Mouse (Mus musculus) hindbrain, embryonic 12.5 days (tissue): ENCODE measurements at regions not wholly inside any gene's neighbourhood (a gene's known extent, or its start where the extent isn't known, plus 50 kb on each side); places are given as distances from the start of the nearest gene placed in this dataset.

Experiments
- ATAC-seq: fragments of 200-750 bp; cut with Nextera tagmentation; 2 replicates; pipeline ENCODE4 v1.8.0; 2017; ENCODE audit warnings: moderate TSS enrichment; ENCODE audit not compliant: low FRiP score
- H3K27ac ChIP-seq: fragments of 300-500 bp; sonication (generic); 2 replicates; pipeline ENCODE4 v1.5.1; 2016; ENCODE audit warnings: mild to moderate bottlenecking
- H3K27me3 ChIP-seq: fragments of 300-500 bp; sonication (generic); 2 replicates; pipeline ENCODE4 v1.6.1; 2016; ENCODE audit warnings: mild to moderate bottlenecking
- H3K36me3 ChIP-seq: fragments of 300-500 bp; sonication (generic); 2 replicates; pipeline ENCODE4 v1.6.1; 2016; ENCODE audit warnings: mild to moderate bottlenecking
- H3K4me1 ChIP-seq: fragments of 300-500 bp; sonication (generic); 2 replicates; pipeline ENCODE4 v1.6.1; 2016
- H3K4me2 ChIP-seq: fragments of 300-500 bp; sonication (generic); replicated peaks from 2 replicates; pipeline ENCODE4 v1.6.1; 2016; ENCODE audit warnings: mild to moderate bottlenecking
- H3K4me3 ChIP-seq: fragments of 300-500 bp; sonication (generic); 2 replicates; pipeline ENCODE4 v1.5.1; 2016; ENCODE audit warnings: mild to moderate bottlenecking
- H3K9ac ChIP-seq: fragments of 300-500 bp; sonication (generic); 2 replicates; pipeline ENCODE4 v1.6.1; 2016; ENCODE audit warnings: mild to moderate bottlenecking, moderate library complexity
- H3K9me3 ChIP-seq: fragments of 300-500 bp; sonication (generic); replicated peaks from 2 replicates; pipeline ENCODE4 v1.6.1; 2016; ENCODE audit warnings: mild to moderate bottlenecking
- WGBS: fragments of 180-500 bp; shearing (Covaris S2); methylation state at CpG from one replicate; pipeline ENCODE4 v1.1.7; 2016; 5-methylcytosine and 5-hydroxymethylcytosine counted together

GRCm38 (mm10) chr4:54767506-54768200 lies 177.2 kb upstream of the Zfp462 start:
- no peak for ATAC-seq
- Histone ChIP-seq H3K27ac (no peak overlapping the region), H3K4me1 (no peaks in the 10 kb centered on the region), H3K4me2 (no peak overlapping the region), H3K9me3 (no peaks in the 10 kb centered on the region), H3K27me3 (no peaks in the 10 kb centered on the region), H3K4me3 (no peak overlapping the region), H3K36me3 (no peaks in the 10 kb centered on the region), H3K9ac (no peak overlapping the region)
- WGBS, result 24% methylated on average over 8 of the region's 8 CpGs

GRCm38 (mm10) chr4:54768836-54769235 lies 176.0 kb upstream of the Zfp462 start:
- Histone ChIP-seq H3K9ac (no peak overlapping the region), H3K36me3 (no peaks in the 10 kb centered on the region), H3K4me3 (no peak overlapping the region), H3K4me1 (no peaks in the 10 kb centered on the region), H3K9me3 (no peaks in the 10 kb centered on the region), H3K4me2 (no peak overlapping the region), H3K27me3 (no peaks in the 10 kb centered on the region), H3K27ac (no peak overlapping the region)
- ATAC-seq, result no peak
- 67% methylated on average over 4 of the region's 4 CpGs for WGBS

GRCm38 (mm10) chr4:54774066-54774465 lies 170.8 kb upstream of the Zfp462 start:
- 94% methylated on average over 4 of the region's 4 CpGs for WGBS
- H3K27me3 ChIP-seq, result no peaks in the 10 kb centered on the region

DNA sequence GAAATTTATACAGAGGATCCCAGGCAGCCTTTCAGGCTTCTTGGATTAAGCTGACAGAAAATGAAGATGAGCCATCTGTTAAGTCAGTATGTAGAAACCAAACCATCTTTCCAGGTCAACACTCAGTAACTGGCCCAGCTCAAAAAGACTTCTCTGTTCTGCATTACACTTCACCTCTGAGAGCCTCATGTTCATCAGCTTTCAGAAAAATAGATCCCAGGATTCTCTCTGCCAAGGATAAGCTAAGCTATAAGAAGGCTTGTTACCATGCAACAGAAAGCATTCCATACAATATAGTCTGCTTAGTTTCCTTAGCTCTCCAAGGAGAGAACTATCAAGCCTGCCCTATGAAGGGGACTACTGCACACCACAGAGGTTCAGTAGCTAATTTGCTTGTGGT lies 170.1 kb upstream of the Zfp462 start:
- ATAC-seq, result no peak
- no peak overlapping the region for H3K9ac ChIP-seq
- H3K9me3 ChIP-seq, result no peaks in the 10 kb centered on the region
- H3K4me1 ChIP-seq, result no peaks in the 10 kb centered on the region
- no peak overlapping the region for H3K4me2 ChIP-seq
- no peaks in the 10 kb centered on the region for H3K36me3 ChIP-seq
- H3K27me3 ChIP-seq, result no peaks in the 10 kb centered on the region
- no peak overlapping the region for H3K4me3 ChIP-seq
- no peak overlapping the region for H3K27ac ChIP-seq

More at GRCm38 (mm10) chr4:54774066-54774465, 170.8 kb upstream of the Zfp462 start:
- Histone ChIP-seq H3K4me1 (no peaks in the 10 kb centered on the region), H3K27ac (no peak overlapping the region), H3K9me3 (no peaks in the 10 kb centered on the region), H3K4me2 (no peak overlapping the region), H3K4me3 (no peak overlapping the region), H3K36me3 (no peaks in the 10 kb centered on the region), H3K9ac (no peak overlapping the region)
- no peak for ATAC-seq

- no peaks in the 10 kb centered on the region for H3K36me3 ChIP-seq
- no peaks in the 10 kb centered on the region for H3K27me3 ChIP-seq
- WGBS, result 60% methylated on average over 4 of the region's 4 CpGs
- no peaks in the 10 kb centered on the region for H3K4me1 ChIP-seq
- no peak overlapping the region for H3K9ac ChIP-seq
- no peaks in the 10 kb centered on the region for H3K9me3 ChIP-seq
- H3K27ac ChIP-seq, result no peak overlapping the region
- H3K4me2 ChIP-seq, result no peak overlapping the region
- no peak overlapping the region for H3K4me3 ChIP-seq
- no peak for ATAC-seq
Observed at GRCm38 (mm10) chr4:54780511-54780910, 164.3 kb upstream of the Zfp462 start.

- Histone ChIP-seq H3K9ac (no peak overlapping the region), H3K9me3 (no peaks in the 10 kb centered on the region), H3K4me1 (peaks cover 5% of the 10 kb centered on the region; the same call in 1 of the 2 replicates), H3K4me2 (no peak overlapping the region), H3K27ac (no peak overlapping the region), H3K36me3 (no peaks in the 10 kb centered on the region), H3K4me3 (no peak overlapping the region), H3K27me3 (no peaks in the 10 kb centered on the region)
- ATAC-seq, result no peak
- WGBS, result 55% methylated on average over 5 of the region's 5 CpGs
Observed at GRCm38 (mm10) chr4:54791217-54791742, 153.6 kb upstream of the Zfp462 start.

DNA sequence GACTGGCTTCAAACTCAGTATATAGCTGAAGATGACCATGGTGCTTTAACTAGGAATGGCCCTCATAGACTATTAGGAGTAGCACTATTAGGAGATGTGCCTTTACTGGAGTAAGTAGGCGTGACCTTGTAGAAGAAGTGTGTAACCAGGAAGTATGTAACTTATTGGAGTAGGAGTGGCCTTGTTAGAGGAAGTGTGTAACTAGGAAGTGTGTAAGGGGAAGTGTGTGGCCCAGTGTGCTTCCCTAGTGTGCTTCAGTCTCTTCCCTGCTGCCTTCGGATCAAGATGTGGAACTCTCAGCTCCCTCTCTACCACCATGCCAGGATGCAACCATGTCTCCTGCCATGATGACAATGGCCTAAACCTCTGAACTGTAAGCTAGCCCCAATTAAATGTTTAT lies 151.0 kb upstream of the Zfp462 start:
- no peak overlapping the region for H3K9ac ChIP-seq
- 91% methylated on average over 2 of the region's 2 CpGs for WGBS
- ATAC-seq, result no peak
- no peak overlapping the region for H3K4me3 ChIP-seq
- peaks cover 5% of the 10 kb centered on the region; the same call in 1 of the 2 replicates for H3K4me1 ChIP-seq
- H3K36me3 ChIP-seq, result no peaks in the 10 kb centered on the region
- H3K27ac ChIP-seq, result no peak overlapping the region
- no peak overlapping the region for H3K4me2 ChIP-seq
- H3K27me3 ChIP-seq, result no peaks in the 10 kb centered on the region
- H3K9me3 ChIP-seq, result no peaks in the 10 kb centered on the region

GRCm38 (mm10) chr4:54795246-54795645 lies 149.6 kb upstream of the Zfp462 start:
- Histone ChIP-seq H3K4me3 (no peak overlapping the region), H3K4me1 (peaks cover 5% of the 10 kb centered on the region; the same call in 1 of the 2 replicates), H3K9ac (no peak overlapping the region), H3K27ac (no peak overlapping the region), H3K9me3 (no peaks in the 10 kb centered on the region), H3K4me2 (no peak overlapping the region), H3K36me3 (no peaks in the 10 kb centered on the region), H3K27me3 (no peaks in the 10 kb centered on the region)
- peak; percentile 52 for ATAC-seq
- 44% methylated on average over 3 of the region's 3 CpGs for WGBS

GRCm38 (mm10) chr4:54798523-54798922 lies 146.3 kb upstream of the Zfp462 start:
- peaks cover 5% of the 10 kb centered on the region; the same call in 1 of the 2 replicates for H3K4me1 ChIP-seq
- H3K4me2 ChIP-seq, result no peak overlapping the region
- H3K4me3 ChIP-seq, result no peak overlapping the region
- no peaks in the 10 kb centered on the region for H3K9me3 ChIP-seq
- no peaks in the 10 kb centered on the region for H3K36me3 ChIP-seq
- no peak for ATAC-seq
- H3K27me3 ChIP-seq, result no peaks in the 10 kb centered on the region
- 91% methylated on average over 5 of the region's 5 CpGs for WGBS
- no peak overlapping the region for H3K27ac ChIP-seq
- H3K9ac ChIP-seq, result no peak overlapping the region

- H3K4me2 ChIP-seq, result no peak overlapping the region
- ATAC-seq, result no peak
- H3K9ac ChIP-seq, result no peak overlapping the region
- no peaks in the 10 kb centered on the region for H3K36me3 ChIP-seq
- no peak overlapping the region for H3K27ac ChIP-seq
- H3K27me3 ChIP-seq, result no peaks in the 10 kb centered on the region; the same call in 1 of the 2 replicates
- no peaks in the 10 kb centered on the region for H3K9me3 ChIP-seq
- WGBS, result 77% methylated on average over 3 of the region's 3 CpGs
- no peaks in the 10 kb centered on the region for H3K4me1 ChIP-seq
- no peak overlapping the region for H3K4me3 ChIP-seq
Observed at GRCm38 (mm10) chr4:54811163-54811562, 133.7 kb upstream of the Zfp462 start.

GRCm38 (mm10) chr4:54812740-54813634 lies 131.9 kb upstream of the Zfp462 start:
- no peak overlapping the region for H3K4me2 ChIP-seq
- 0 out of 2 replicates have a peak, but pooled peaks cover 6% of the 10 kb centered on the region for H3K9me3 ChIP-seq
- WGBS, result 37% methylated on average over 10 of the region's 10 CpGs
- no peak overlapping the region for H3K27ac ChIP-seq
- H3K9ac ChIP-seq, result no peak overlapping the region
- no peaks in the 10 kb centered on the region for H3K4me1 ChIP-seq
- H3K36me3 ChIP-seq, result no peaks in the 10 kb centered on the region
- ATAC-seq, result no peak
- no peak overlapping the region for H3K4me3 ChIP-seq
- H3K27me3 ChIP-seq, result no peaks in the 10 kb centered on the region; the same call in 1 of the 2 replicates

DNA sequence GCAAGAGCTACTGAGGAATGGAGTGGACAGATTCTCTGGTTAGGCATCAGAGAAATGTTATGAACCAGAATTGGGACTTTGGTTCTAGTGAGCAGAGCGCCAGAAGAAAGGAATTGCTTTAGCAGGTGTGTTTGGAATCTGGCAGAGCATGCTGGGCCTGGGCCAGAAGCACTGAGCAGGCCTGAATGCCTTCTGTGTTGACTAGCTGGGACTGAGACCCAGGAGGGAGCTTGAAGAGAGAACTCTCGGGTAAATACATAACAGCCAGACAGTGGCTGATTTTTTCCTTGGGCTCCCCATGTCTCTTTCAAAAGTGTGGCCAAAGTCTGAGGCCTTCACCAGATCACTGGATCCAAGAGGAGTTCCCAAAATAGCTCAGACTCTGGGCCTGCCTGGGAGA lies 107.5 kb upstream of the Zfp462 start:
- Histone ChIP-seq H3K36me3 (no peaks in the 10 kb centered on the region), H3K27me3 (no peaks in the 10 kb centered on the region), H3K4me1 (peaks cover 6% of the 10 kb centered on the region; the same call in 1 of the 2 replicates), H3K9ac (no peak overlapping the region), H3K27ac (no peak overlapping the region), H3K9me3 (no peaks in the 10 kb centered on the region), H3K4me3 (no peak overlapping the region), H3K4me2 (no peak overlapping the region)
- WGBS, result 74% methylated on average over 2 of the region's 2 CpGs
- no peak for ATAC-seq
